Mouse (Mus musculus) left cerebral cortex, postnatal 4 days (tissue): Measurements from ENCODE around the gene Cyp26a1. TPM values are rescaled to one million over a fixed set of nuclear protein-coding genes. Genes with fewer than 3 reads are reported as not detected.

Experiments used
- DNase-seq: peaks from one replicate; pipeline ENCODE4 v3.0.0-alpha.2; 2022
- intact Hi-C: fragments of 180-260 bp; cut with DNase I; formaldehyde crosslinking; loops from one replicate; pipeline ENCODE4 v1.15.1; 2025
- total RNA-seq, 2 experiments: library from RNA; stranded (reverse); gene quantifications; 2 replicates each; pipeline ENCODE4 v1.2.3; 2021

Cyp26a1 gene
- total RNA-seq, 2 experiments from 2014 or later: 0.20 TPM; not detected in 1

DNA sequence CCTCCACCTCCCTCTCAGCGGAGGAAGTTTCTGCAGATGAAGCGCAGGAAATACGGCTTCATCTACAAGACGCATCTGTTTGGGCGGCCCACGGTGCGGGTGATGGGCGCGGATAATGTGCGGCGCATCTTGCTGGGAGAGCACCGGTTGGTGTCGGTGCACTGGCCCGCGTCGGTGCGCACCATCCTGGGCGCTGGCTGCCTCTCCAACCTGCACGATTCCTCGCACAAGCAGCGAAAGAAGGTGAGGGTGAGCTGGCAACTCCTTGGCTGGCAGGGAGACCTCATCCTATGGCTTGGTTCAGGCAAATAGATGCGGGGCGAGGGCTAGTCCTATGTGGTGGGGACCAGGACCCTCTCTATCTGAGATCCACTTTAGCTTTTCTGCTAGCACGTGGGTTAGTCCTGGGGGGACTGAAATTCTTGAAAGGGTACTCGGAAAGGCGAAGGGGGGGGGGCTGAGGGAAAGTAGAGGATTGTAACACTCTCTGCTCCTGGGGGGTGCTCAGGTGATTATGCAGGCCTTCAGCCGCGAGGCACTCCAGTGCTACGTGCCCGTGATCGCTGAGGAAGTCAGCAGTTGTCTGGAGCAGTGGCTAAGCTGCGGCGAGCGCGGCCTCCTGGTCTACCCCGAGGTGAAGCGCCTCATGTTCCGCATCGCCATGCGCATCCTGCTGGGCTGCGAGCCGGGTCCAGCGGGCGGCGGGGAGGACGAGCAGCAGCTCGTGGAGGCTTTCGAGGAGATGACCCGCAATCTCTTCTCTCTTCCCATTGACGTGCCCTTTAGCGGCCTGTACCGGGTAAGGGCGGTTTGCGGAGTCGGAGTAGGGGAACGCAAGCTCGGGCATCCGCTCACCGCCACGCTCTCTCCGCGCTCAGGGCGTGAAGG, 919 bp downstream of the Cyp26a1 start:
- intact Hi-C loops: no loop called here
- DNase-seq: no peak

DNA sequence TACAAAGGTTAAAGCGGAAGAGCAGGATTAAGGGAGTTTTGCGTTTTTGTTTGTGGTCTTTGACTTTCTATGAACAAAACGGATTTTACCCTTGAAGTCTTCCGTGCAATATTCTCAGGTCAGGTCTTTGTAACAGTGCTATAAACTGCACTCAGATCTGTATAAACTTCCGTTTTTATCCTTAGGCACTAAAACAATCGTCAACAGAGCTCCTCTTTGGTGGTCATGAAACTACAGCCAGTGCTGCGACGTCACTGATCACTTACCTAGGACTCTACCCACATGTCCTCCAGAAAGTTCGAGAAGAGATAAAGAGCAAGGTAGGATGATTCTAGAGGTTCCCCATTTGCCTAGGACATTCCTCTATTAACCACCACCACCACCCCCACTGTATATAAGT, 2.1 kb downstream of the Cyp26a1 start:
- no peak for DNase-seq
- intact Hi-C loops: no loop called here

- intact Hi-C loops: loop anchor here (1.0 kb wide), 1 partner anchor 185 kb away; no protein-coding TSS in a partner anchor
- no peak for DNase-seq
Observed at GRCm38 (mm10) chr19:37702377-37703076, 4.9 kb downstream of the Cyp26a1 start.

GRCm38 (mm10) chr19:37703902-37704509, 6.4 kb downstream of the Cyp26a1 start:
- intact Hi-C loops: loop anchor here (1.0 kb wide), 1 partner anchor 183 kb away; no protein-coding TSS in a partner anchor
- DNase-seq: peak; percentile 66

- DNase-seq: no peak
- intact Hi-C loops: no loop called here
Observed at GRCm38 (mm10) chr19:37705722-37706121, 8.1 kb downstream of the Cyp26a1 start.

GRCm38 (mm10) chr19:37714681-37715080, 17.1 kb downstream of the Cyp26a1 start:
- no peak for DNase-seq
- intact Hi-C loops: no loop called here

GRCm38 (mm10) chr19:37715980-37716379, 18.4 kb downstream of the Cyp26a1 start:
- intact Hi-C loops: no loop called here
- no peak for DNase-seq

GRCm38 (mm10) chr19:37716524-37717175, 19.1 kb downstream of the Cyp26a1 start:
- DNase-seq: no peak
- intact Hi-C loops: no loop called here

DNA sequence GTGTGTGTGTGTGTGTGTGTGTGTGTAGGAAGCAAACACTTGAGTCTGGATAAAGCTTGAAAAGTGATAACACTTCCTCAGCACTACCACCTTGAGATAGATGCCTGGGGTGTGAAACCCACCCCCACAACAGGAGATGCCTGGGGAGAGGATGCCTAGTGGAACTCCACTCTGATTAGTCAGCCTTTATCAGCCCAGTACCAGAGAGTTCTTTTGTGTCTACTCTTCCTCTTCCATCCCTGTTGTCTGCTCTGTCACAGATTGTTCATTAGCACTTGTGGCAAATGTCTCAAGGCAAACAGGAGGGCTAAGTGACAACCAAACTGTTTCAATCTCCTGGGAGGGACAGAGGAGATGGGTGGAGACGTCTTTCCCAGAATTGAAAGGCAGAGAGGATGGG, 21.6 kb downstream of the Cyp26a1 start:
- intact Hi-C loops: no loop called here
- no peak for DNase-seq

- DNase-seq: no peak
- intact Hi-C loops: no loop called here
Observed at GRCm38 (mm10) chr19:37724591-37724990, 27.0 kb downstream of the Cyp26a1 start.

DNA sequence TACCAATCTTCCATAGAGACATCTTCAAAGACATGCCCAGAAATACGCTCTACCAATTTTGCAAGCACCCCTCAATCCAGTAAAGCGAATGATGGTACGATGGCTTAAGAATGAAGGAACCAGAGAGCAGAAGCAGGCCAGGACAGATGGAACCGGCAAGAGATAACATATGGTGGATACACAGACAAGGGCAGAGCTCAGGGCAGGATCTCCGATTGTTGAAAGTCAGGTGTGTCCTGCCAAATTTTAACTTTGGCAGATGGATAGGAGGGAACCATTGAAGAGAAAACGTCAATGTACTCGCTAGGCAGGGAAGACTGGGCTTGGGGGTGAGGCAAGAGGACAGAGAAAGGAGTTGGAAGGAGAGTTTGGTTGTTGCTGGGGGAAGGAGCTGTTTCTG, 29.0 kb downstream of the Cyp26a1 start:
- intact Hi-C loops: no loop called here
- DNase-seq: no peak

DNA sequence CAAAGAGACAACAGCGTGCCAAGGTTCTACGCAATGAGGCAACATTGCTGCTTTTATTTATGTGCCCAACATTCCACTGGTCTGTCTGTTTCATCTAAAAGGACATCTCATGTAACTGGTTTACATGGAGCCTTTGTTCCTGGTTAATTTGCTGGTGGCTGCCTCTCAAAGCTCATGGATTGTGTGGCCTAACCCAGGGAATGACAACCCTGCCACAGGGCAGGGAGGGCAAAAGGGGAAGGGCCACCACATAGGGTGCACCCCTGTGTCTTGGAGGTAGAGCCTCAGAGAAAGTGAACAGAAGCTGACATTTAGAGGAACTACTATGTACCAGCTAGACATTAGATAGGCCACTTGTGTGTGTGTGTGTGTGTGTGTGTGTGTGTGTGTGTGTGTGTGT, 29.8 kb downstream of the Cyp26a1 start:
- intact Hi-C loops: no loop called here
- DNase-seq: no peak

- DNase-seq: no peak
- intact Hi-C loops: no loop called here
Observed at GRCm38 (mm10) chr19:37735426-37735825, 37.8 kb downstream of the Cyp26a1 start.

DNA sequence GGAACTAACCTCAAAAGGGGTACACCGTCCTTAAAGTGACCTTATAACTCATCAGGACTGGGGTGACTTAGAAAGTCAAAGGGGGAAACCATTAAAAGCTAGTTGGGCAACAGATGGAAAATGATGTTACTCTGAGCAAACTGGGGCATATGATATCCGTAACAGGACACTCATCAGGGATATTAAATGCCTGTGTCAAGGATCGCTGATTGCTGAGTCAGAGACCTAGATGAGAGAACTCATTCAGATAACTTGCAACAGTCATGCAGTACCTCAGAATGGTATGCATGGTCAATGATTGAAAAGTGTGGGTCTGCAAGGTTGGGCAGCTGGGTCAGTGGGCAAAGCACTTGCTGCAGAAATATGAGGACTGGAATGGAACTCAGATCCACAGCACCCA, 41.0 kb downstream of the Cyp26a1 start:
- intact Hi-C loops: no loop called here
- no peak for DNase-seq

- no peak for DNase-seq
- intact Hi-C loops: no loop called here
Observed at GRCm38 (mm10) chr19:37740043-37740442, 42.4 kb downstream of the Cyp26a1 start.

Other genes starting within 250 kb of the Cyp26a1 start
- 10 to 100 TPM; 54.5 to 55.5 TPM for gene Exoc6, start 147.4 kb upstream of the Cyp26a1 start, total RNA-seq
- under 1 TPM in 1 of 2 experiments, not detected in 1; 0.22 TPM for gene Cyp26c1, start 12.2 kb upstream of the Cyp26a1 start, total RNA-seq